20 mouse cellular contexts compared by ENCODE assay signal in the genomic region with DNA sequence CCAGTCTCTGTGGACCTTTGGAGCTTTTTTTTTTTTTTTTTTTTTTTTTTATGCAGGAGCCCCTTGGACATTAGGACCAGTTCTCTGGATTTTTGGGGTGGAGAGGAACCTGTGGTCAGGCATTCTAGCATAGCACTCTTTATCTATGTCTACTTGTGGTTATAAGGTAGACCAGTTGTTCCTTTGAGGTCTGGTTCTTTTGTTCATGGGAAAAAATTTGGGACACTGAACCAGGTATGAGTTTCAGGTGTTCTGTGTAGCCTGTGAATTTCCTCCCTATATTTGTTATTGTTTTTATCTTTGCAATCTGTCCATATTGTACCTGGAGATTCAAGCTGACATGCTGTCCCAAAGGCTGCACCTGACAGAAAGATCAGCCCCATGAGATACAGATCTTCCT. TPM values are rescaled to one million over a fixed set of nuclear protein-coding genes. Genes with fewer than 3 reads are reported as not detected.
DNase-seq lines count a peak whose midpoint lies in the region; ATAC-seq and TF ChIP-seq lines count a peak whose summit lies in the region.
"Had no signal": no experiment of that assay in that cellular context is flagged by ENCODE, and none has a peak within 500 bp of the region (broad histone marks: within the 10 kb centered on the region; RNA-seq: fewer than 3 reads in every experiment).

No protein-coding gene starts in this region.

- no peak for TF ChIP-seq EP300 in lung, postnatal 0 days (IDR thresholded peaks at IDR 0.05)

- H3K9me3 ChIP-seq in lung, postnatal 0 days (ENCODE audit: low read length): no peaks in the 10 kb centered on the region

- H3K36me3 ChIP-seq in lung, postnatal 0 days (ENCODE audit: insufficient read depth, low read length): no peaks in the 10 kb centered on the region
- H3K36me3 ChIP-seq: embryonic facial prominence, embryonic 15.5 days; midbrain, embryonic 10.5 days had no signal

- no peak overlapping the region for H3K4me2 ChIP-seq in lung, postnatal 0 days (replicated peaks; ENCODE audit: low read depth, low read length)
- H3K4me2 ChIP-seq: embryonic facial prominence, embryonic 15.5 days; heart, embryonic 11.5 days; hindbrain, embryonic 14.5 days had no signal

- H3K4me1 ChIP-seq in lung, postnatal 0 days (ENCODE audit: insufficient read depth, low read depth, low read length): no peaks in the 10 kb centered on the region
- H3K4me1 ChIP-seq: embryonic facial prominence, embryonic 15.5 days; midbrain, embryonic 10.5 days had no signal

- ATAC-seq in lung, postnatal 0 days: no peak
- ATAC-seq in erythroid progenitor cell, adult 5-6 weeks (replicated peaks; ENCODE audit: low FRiP score, poor library complexity, severe bottlenecking): no peak
- ATAC-seq: intestine, embryonic 16.5 days had no signal

- peak; percentile 6 for DNase-seq in lung, postnatal 0 days (ENCODE audit: low spot score)
- DNase-seq in lung, postnatal 4 days: no peak
- DNase-seq in MEL-GATA-1-ER (ENCODE audit: extremely low read depth, low read depth): peak; percentile 34
- peak; percentile 11 for DNase-seq in c-Kit-positive CD71-positive TER-119-negative erythroid progenitor cells, embryonic 14.5 days (ENCODE audit: low read depth)
- peak; percentile 28 for DNase-seq in skeletal muscle tissue, adult 2 months (ENCODE audit: low read depth, low spot score)
- no peak for DNase-seq in thymus, postnatal 0 days (ENCODE audit: low spot score)
- no peak for DNase-seq in ovary, adult 18-20 months (ENCODE audit: low spot score)
- DNase-seq: adrenal gland, postnatal 14 days; cerebellum, adult 8-10 months; gastrocnemius, adult 2 months; heart, postnatal 10 days; lung, adult 18-20 months; spleen, adult 18-20 months; thymus, postnatal 4 days had no signal

- H3K9ac ChIP-seq in lung, postnatal 0 days (replicated peaks; ENCODE audit: low read depth): no peak overlapping the region
- H3K9ac ChIP-seq: embryonic facial prominence, embryonic 15.5 days; hindbrain, embryonic 14.5 days had no signal

- H3K4me3 ChIP-seq in lung, postnatal 0 days (ENCODE audit: low read depth, low read length): no peak overlapping the region
- H3K4me3 ChIP-seq: embryonic facial prominence, embryonic 15.5 days; gastrocnemius, adult 2 months; midbrain, embryonic 10.5 days had no signal

- no peak for TF ChIP-seq CTCF in lung, postnatal 0 days (IDR thresholded peaks at IDR 0.05)

- no peak overlapping the region for H3K27ac ChIP-seq in lung, postnatal 0 days (ENCODE audit: low read length)
- H3K27ac ChIP-seq: embryonic facial prominence, embryonic 15.5 days; gastrocnemius, adult 2 months; hindbrain, embryonic 14.5 days; midbrain, embryonic 10.5 days had no signal

- no peaks in the 10 kb centered on the region for H3K27me3 ChIP-seq in lung, postnatal 0 days (replicated peaks; ENCODE audit: insufficient read depth, low read length)
- H3K27me3 ChIP-seq: embryonic facial prominence, embryonic 15.5 days had no signal

RNA-seq across cellular contexts. Expression of a gene that starts 40.1 kb away (rescaled TPM):
- 28.6 and 34.4 TPM in 2 replicates for polyA plus RNA-seq in lung, postnatal 0 days (2015; fragmentation: Nextera tagmentation; extraction: Ambion mirVana)
- polyA plus RNA-seq in thymus, postnatal 0 days (2015; fragmentation: Nextera tagmentation; extraction: Ambion mirVana): 24.9 and 27.2 TPM in 2 replicates
- 9.2 TPM in 1 of 2 replicates, not detected in the other for total RNA-seq in erythroid progenitor cell, adult 5-6 weeks (2015; ENCODE audit: low replicate concordance)
- total RNA-seq in erythroid progenitor cell, adult 5-6 weeks (2017; ENCODE audit: low replicate concordance): 3.0 and 3.6 TPM in 2 replicates

Comparison
In these comparisons a context has a peak if more than half of its experiments do, and no peak if none do; other contexts are left out.
1. DNase-seq: peak in lung, postnatal 0 days (single experiment), MEL-GATA-1-ER (single experiment), c-Kit-positive CD71-positive TER-119-negative erythroid progenitor cells, embryonic 14.5 days (single experiment) and skeletal muscle tissue, adult 2 months (single experiment); none in lung, postnatal 4 days (0 of 2), thymus, postnatal 0 days (single experiment) and ovary, adult 18-20 months (single experiment).